ENCODE assay signal across 20 mouse cellular contexts in the genomic region with DNA sequence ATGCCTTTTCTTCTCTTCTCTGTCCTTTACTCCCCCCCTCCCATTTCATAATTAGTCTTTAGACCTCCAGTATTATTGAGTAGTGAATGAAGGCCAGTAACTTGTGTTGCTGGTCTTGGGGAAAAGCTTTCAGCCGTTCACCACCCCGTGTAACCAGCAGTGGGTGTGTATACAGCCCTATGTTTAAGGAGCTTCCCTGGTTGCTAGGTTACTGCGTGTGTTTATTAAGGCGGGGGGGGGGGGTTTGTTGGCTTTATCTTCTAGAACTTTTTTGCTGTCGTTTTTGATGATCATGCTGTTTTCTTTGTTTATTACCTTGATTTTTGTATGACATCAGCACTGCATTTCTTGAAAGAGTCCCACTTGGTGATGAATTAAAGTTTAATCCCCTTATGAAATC.
"Had no signal": no experiment of that assay in that cellular context is flagged by ENCODE, and none has a peak within 500 bp of the region (broad histone marks: within the 10 kb centered on the region; RNA-seq: fewer than 3 reads in every experiment).

No protein-coding gene starts in this region.

- H3K4me1 ChIP-seq: midbrain, embryonic 15.5 days had no signal

- DNase-seq: kidney, postnatal 25 days; layer of hippocampus, adult 9-11 months; liver, postnatal 0 days; lung, embryonic 14.5 days; right cerebral cortex, adult 18-20 months; right cerebral cortex, postnatal 14 days; right cerebral cortex, postnatal 4 days; thymus, adult 2 months; thymus, postnatal 14 days; thymus, postnatal 4 days had no signal

- ATAC-seq: liver, postnatal 0 days; lung, postnatal 0 days; midbrain, embryonic 15.5 days had no signal

- H3K9ac ChIP-seq: liver, embryonic 14.5 days; liver, postnatal 0 days; lung, embryonic 14.5 days; midbrain, embryonic 12.5 days; midbrain, embryonic 15.5 days; neural tube, embryonic 12.5 days; neural tube, embryonic 15.5 days; stomach, embryonic 15.5 days had no signal

- H3K4me2 ChIP-seq: lung, embryonic 14.5 days; midbrain, embryonic 12.5 days; midbrain, embryonic 15.5 days; neural tube, embryonic 12.5 days; neural tube, embryonic 15.5 days; stomach, embryonic 15.5 days had no signal

- H3K4me3 ChIP-seq: layer of hippocampus, adult 2 months; midbrain, embryonic 12.5 days; midbrain, embryonic 15.5 days; neural tube, embryonic 12.5 days; neural tube, embryonic 15.5 days; stomach, embryonic 15.5 days had no signal

- H3K27ac ChIP-seq: kidney, postnatal 0 days; layer of hippocampus, adult 2 months; liver, embryonic 14.5 days; macrophage; midbrain, embryonic 12.5 days; midbrain, embryonic 15.5 days; neural tube, embryonic 12.5 days; neural tube, embryonic 15.5 days; stomach, embryonic 15.5 days had no signal

- H3K27me3 ChIP-seq: midbrain, embryonic 12.5 days; midbrain, embryonic 15.5 days; neural tube, embryonic 12.5 days; neural tube, embryonic 15.5 days; stomach, embryonic 15.5 days had no signal

- H3K9me3 ChIP-seq: midbrain, embryonic 12.5 days; midbrain, embryonic 15.5 days; neural tube, embryonic 12.5 days; neural tube, embryonic 15.5 days; stomach, embryonic 15.5 days had no signal
